Mouse (Mus musculus) thymus, postnatal 10 days (tissue): ENCODE data around the gene Gm20605.

Source experiments
- DNase-seq, 2 experiments: peaks; one replicate each; pipeline ENCODE4 v3.0.0; 2021; ENCODE audit warnings: low spot score in 2 of 2

Gm20605 gene

DNA sequence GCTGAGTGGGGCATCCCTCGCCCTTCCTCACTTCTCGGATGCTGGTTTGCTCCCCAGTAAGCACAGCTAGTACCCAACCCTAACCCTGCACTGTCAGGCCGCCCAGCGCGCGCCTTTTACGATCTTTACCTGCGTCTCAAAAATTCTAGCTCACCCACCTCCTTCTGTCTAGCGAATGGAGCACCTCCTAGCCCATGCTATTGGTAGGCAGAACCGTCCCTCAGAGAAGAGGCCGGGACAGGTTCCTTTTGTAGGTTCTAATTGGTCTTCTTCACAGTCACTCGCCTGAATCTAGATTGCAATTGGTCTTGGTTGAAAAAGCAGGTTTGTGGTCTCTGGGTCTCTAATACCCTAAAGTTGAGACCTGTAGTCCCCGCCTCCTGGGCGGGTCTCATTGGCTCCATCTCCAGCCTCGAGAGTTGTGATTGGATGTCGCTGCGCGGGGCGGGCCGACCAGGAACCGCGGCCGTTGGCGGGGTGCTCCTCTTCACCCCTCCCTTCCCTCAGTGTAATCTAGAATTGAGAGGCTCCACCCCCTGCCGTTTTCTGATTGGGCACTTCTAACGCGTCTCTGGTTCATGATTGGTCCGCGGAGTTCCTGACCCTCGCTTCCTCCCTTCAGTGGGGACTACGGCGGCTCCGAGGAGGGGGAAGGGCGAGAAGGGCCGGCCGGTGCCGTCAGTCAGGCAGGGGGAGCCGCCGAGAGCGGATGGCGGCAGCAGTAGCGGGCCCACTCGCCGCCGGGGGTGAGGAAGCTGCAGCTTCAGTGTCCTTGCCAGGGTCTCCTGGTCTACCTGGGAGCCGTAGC, at the start of gene Gm20605, which contains the start of the genes Fbxo24 and Lrch4:
TSS of gene Gm20605 (plus strand) at position 678 of the 808 bp plus-strand sequence.
TSS of gene Fbxo24 (minus strand) at position 505 of the 808 bp plus-strand sequence.
TSS of gene Lrch4 (plus strand) at position 624 of the 808 bp plus-strand sequence.
- DNase-seq = peak; percentile 98 to 100

DNA sequence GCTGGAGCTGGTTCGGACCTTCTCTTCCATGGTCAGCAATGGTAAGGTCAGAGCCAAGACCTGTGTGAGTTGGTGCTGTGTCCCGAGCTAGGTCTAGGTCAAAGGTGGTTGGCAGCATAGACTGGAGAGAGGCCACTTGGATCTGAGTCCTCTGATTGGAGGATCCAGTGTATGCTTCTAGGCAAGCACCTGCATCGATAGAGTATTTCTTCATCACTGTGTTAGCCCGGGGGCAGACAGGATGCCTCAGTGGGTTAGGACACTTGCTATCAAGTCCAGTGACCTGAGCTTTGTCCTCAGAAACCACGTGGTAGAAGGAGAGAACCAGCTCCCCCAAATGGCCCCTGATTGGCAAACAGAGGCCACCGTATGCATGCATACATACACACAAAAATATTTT, 48.7 kb upstream of the Gm20605 start:
- DNase-seq = no peak

DNA sequence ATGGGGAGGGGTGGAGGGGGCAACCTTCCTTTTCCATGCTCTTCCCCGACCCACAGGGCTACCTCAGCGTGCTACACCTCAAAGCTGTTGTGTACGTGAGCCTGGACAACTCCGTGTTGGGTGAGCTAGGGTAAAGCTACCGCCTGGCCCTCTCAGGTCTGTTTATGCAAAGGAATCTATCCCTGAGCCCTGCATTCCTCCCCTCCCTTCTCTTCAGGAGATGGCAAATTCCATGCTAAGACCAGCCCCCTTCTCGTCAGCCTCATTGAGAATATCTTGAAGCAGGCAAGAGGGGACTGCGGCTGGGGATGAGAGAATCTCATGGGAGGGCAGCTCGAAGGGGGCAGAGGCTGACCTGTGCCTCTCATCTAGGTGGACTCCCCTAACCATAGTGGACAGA, 46.3 kb upstream of the Gm20605 start:
- no peak for DNase-seq

DNA sequence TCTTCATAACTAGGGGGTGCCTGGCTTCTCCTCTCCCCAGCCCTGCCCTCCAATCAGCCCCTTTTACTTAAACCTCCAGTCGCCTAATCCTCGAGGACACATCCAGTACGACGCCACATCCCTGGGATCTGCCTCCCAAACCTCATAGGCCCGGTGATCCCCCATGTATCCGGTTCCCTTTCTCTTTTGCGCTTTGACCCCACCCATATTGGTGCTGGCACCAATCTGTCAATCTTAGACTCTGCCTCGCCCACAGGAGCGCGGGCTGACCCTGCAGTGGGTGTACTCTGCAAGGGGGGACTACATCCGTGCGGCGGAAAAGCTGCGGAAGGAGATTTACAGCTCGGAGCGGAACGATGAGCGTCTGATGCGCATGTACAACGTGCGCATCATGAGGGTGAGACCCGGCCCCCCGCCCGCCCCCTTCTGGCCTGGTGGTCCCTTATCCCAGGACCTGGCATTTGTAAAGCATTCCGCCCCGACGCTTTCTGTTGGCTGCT, 45.3 kb upstream of the Gm20605 start:
- DNase-seq = peak; percentile 30

DNA sequence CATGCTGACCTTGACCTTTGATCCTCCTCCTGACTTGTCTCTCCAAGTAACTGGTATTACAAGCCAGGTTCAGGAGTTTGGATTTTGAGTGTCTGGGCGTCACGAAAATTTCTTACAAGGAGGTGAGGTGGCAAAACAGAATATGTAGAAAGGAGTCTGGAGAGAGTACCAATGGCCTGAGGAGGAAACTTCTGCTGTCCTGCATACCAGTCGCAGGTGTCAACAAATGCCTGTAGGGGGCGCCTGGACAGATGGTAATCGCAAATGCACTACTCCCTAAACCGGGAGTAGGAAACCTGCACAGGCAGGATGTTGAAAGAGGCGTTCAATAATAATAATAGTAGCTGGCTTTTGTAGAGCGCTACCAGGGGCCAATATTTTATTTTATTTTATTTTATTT, 44.0 kb upstream of the Gm20605 start:
- peak; percentile 51 to 78 for DNase-seq

DNA sequence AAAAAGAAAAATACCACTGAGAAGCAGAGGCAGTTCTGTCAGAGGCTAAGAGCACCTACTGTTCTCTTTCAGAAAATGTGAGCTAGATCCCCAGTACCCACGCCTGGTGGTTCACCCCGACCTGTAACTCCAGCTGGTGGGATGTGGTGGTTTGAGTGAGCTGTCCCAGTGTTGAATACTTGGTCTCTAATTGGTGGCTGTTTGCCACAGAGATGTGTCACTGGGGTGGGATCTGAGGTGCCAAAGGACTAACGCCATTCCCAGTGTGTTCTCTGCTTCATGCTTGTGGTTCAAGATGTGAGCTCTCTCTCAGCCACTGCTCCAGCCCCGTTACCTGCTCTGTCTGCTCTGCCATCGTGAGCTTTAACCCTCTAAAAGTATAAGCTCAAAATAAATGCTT, 38.5 kb upstream of the Gm20605 start:
- no peak for DNase-seq

DNA sequence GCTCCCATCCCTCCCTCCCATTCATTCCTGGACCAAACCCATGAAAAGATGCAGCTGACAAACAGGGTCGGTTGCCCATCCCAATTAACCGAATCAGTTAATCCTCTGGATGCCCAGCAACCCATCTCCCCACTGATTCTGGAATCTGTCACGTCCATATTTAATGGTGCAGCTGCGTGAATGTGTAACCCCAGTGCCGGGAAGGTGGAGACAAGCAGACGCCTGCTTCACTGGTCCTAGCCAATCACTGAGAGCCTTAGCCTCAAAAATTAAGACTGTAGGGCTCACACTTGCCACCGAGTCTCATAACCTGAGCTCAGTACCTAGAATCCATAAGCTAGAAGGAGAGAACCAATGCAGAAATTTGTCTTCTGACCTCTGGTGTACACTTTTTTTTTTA, 33.1 kb upstream of the Gm20605 start:
- DNase-seq = no peak

DNA sequence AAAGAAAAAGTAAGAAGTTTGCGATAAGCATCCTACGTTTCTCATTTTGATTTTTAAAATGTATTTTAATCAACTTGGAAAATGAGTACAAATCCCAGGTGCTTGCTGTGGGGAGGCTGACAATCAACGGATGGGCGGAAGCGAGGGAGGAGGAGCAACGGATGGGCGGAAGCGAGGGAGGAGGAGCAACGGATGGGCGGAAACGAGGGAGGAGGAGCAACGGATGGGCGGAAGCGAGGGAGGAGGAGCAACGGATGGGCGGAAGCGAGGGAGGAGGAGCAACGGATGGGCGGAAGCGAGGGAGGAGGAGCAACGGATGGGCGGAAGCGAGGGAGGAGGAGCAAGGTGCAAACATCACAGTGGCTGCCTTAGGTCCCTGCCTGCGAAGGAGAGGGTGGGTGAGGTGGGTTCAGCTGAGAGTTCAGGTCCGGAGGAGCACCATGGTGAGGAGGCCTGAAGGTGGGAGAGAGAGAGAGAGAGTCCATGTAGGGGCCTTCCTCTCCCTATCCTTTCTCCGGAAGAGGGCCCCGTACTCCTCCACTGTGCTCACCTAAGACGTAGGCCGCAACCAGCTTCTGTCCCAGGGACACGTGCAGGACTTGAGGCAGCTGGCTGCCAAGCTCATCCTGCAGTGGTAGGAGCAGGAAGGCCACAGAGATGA, 32.2 kb upstream of the Gm20605 start:
- DNase-seq = peak in 1 of 2 experiments; percentile 48

DNA sequence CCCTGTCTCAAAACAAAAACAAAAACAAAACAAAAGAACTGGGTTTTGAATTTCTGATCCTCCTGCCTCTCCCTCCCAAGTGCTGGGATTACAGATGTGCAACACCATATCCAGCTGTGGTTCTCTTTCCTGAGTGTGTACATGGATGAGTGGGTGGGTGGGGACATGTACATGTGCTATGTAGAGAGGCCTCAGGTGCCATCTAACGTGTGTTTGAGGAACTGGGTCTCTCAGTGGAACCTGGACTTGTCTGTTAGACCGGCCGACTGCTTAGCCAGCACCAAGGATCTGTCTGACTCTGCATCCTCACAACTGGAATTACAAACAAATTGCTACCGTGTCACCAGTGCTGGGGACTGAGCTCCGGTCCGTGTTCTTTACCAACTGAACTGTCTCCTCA, 31.4 kb upstream of the Gm20605 start:
- DNase-seq = no peak

DNA sequence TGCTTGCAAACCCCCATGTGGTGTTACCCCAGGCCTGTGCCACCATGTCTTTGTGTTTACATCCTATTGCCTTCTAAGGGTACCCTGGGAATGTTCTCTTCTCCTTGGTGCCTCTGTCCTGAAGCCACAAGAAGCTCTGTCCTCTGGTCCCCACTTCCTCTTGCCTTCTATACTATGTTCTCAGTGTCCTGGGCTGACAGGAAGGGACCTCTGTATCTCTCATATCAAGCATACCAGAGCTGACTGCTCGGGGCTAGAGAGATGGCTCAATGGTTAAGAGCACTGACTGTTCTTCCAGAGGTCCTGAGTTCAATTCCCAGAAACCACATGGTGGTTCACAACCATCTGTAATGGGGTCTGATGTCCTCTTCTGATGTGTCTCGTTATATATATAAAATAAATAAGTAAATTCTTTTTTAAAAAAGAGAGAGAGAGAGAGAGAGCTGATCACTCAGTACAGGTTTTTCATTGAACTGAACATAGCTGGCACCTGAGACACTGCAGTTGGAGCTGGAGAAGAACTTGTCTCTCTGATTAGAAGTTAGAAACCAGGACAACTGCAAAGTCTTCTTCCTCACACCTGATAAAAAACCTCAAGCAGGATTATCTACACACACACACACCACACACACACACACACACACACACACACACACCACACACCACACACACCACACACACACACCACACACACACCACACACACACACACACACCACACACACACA, 30.7 kb upstream of the Gm20605 start:
- DNase-seq = no peak

DNA sequence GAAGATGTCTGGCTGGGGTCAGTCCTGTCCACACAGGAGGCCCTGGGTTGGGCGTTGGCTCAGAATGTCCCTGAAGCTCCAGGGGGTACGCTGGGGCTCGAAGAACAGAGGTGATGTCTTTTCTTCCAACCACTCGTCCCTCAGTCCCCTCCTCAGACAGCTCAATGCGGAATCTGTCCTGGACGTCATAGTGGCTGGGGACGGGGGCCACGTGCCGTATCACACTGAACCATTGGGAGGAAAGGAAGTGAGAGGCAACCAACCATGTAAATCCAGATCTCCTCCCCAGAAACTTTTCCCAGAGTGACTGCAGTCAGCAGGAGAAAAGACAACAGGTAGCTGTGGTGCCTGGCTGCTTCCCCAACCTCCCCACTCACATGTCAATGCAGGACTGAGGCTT, 29.4 kb upstream of the Gm20605 start:
- DNase-seq = no peak

DNA sequence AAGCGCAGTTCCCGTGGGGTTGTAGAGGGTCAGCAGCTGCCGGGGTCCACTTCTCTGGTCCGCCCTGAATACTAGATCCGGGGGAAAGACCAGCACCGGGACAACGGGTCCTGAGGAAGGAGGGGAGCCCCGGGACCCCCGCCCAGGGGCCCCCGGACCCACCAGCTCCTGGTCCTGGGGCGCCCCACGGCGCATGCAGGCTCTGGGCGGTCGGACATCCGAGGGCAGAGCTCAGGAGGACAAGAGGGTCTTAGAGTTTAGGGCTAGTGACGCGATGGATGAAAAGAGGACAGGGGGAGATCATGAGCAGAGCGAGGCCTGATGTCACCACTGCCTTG, 28.7 kb upstream of the Gm20605 start:
- DNase-seq = no peak

DNA sequence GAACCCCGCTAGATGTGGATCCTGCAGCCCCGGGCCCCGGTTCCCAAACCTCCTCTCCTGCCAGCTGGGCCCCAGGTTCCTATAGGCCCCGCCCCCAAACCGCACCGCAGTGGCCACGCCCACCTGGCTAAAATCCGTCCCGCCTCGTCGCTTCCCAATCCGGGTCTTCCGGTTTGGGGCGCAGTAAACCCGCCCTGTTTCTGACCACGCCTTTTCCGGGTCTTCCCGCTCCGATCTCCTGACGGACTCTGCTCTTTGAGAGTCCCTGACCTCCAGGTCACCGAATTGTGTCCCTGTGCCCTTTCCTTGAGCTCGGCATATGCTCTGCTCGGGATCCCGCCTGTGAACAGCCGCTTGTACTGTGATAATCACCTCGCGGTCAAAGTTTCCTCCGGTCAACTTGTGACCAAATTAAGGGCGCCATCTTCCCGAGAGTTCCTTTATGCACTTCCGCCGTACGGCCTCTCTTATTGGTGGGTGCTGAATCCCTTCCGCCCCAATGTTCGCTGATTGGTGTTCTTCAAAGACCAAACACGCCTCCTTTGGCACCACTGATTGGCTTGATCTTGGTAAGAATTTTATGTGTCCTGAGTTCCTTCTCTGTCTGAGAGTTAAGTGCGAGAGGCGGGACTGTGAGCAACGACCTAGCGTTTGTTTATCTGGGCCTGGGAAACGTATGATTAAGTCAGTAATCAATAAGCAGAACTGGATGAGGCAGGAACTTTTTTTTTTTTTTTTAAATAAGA, 28.2 kb upstream of the Gm20605 start, which contains the start of gene Mospd3:
TSS of gene Mospd3 (minus strand) at position 440 of the 746 bp plus-strand sequence.
- DNase-seq = peak; percentile 96 to 98

DNA sequence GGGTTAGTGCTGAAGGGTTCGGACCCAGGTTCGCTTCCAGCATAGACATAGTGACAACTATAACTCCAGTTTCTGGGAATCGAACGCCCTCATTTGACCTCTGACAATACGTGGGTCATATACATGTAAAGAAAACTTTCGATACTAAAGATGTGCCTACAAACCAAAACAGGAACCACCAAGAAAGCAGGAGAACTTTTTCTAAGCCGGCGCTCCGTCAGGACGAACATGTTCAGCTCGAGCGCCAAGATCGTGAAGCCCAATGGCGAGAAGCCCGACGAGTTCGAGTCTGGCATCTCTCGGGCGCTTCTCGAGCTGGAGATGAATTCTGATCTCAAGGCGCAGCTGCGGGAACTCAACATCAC, 27.6 kb upstream of the Gm20605 start:
- DNase-seq = peak in 1 of 2 experiments; percentile 25

DNA sequence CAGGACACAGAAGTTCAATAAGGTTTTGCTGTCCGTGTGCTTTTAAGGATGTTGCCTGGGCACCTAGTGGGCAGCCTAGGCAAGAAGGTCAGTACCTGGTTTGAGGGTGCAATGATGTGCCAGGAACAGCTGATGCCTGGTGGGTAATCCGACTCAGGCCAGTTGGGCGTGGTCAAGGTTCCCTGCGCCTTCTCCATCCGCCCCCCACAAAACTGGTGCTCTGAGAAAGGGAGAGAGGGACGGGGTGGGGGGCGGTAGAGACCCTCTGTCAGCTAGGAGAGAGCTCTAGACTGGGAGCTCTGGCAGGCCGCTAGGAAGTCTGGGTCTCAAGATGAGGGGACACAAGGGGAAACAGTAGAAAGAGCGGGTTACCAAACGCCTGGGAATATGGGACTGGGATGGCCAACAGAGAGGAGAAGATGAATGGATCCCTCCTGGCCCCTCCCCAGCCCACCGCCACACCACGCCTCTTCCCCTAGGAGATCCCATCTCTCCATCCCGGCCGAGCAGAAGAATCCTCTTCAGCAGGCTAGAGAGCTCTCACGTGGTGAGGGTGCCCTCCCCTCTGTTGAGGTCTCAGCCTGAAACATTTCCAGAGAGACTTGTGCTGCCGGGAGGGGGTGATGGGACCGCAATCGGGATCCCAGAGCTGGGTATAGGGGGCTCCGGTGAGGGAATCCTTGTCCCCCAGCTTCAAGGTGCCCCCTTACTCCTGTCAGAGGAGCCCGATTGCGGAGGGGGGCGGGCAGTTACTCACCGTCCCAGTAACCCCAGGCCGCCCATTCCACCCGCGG, 20.9 kb upstream of the Gm20605 start:
- DNase-seq = no peak

DNA sequence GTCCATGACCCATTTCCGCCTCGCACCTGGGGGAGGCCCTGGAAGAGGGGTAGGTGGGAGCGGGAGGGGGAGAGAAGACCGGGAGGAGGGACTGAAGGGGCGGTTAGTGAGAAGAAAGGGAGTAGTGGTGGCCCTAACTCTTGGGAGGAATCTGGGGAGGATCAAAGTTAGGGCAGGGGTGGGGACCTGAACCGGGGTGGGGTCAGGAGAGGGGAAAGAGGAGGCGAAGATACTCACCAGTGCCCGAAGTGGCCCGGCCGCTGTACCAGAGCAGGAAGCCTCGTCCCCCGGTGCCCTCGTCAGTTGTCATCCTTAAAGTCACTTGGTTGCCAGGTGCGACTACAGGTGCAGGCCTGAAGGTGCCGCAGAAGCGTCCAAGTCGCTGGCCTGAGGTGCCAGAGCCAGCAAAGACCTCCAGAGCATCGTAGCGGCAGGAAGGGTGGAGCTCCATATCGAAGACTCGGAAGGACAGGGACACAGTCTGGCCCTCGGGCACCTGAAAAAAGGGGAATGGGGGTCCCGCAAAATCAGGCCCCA, 20.3 kb upstream of the Gm20605 start:
- no peak for DNase-seq

DNA sequence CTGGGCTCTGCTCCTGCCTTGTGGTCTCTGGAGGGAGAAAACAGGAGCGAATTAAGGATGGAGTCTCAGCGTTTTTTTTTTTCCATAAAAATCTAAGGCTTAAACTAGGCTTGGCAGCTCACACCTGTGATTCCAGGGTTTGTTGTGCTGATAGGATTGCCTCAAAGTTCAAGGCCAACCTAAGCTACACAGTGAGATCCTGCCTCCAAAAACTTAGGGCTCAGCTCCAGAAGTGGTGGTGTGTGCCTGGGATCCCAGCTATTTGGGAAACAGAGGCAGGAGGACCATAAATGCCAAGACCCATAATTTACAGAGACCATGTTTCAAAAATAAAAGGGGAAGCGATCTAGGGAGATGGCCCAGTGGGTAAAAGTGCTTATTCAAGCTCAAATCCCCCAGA, 19.7 kb upstream of the Gm20605 start:
- DNase-seq = no peak

DNA sequence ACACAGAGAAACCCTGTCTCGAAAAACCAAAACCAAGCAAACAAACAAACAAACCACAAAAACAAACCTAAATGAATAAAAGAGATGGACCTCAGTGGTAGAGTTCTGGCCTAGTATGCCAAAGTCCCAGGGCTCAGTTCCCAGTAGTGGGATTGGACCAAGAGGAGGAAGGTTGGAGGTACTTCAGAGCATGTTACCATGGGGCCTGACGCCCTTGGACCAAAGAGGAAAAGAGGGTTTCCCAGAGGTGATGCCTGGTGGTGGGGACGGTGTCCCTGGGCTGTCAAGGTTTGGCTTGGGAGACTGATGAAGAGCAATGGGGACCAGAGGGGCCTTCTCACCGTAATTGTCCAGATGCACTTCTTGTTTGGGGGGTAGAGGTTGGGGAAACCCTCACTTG, 18.9 kb upstream of the Gm20605 start:
- no peak for DNase-seq

DNA sequence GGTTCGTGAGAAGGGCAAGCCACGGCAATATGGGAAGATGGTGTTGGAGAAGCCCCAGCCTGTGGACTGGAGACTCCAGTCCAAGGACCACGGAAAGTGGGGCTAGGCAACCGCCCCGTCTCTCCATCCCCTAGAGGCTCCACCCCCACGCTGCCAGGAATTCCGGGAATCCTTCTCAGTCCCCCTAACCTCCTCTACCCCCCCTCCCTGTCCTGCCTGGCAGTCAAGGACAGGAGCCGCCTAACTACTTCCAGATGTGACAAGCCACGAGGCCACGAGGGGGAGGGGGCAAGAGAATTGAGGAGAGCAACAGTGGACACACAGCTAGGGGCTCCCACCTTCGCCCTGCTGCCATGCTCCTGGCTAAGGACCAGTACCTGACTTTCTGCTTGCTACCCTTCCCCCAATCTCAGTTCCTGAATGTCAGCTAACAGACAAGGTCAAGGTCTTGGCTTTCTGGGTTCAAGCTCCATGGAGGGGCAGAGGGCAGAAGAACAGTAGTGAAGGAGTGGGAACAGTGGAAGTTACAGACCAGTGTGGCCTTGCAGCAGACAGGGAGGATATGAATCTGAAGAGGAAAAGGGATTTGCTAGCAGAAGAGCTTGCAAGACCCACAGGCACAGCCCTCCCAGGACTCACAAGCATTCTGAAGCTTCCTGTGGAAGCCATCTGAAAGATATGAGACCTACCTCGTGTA, 18.3 kb upstream of the Gm20605 start:
- DNase-seq = no peak

DNA sequence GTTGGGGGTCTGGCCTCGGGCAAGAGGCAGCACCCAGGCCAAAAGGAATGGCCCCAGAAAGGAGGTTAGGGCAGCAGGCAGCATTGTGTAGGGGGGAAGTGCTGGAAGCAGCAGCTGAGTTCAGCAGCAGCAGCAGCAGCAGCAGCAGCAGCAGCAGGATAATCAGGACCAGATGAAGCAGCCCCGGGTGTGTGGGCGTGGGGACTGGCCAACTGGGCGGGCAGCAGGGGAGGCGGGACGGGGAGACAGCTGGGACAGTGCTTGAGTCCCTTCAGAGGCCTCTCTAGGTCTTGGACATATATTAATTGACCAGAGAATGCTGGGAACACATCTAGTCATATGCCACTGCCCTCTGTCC, 17.8 kb upstream of the Gm20605 start:
- no peak for DNase-seq
